Mouse (Mus musculus): ENCODE measurements around the gene Mtfr2. TPM values are rescaled to one million over a fixed set of nuclear protein-coding genes. Genes with fewer than 3 reads are reported as not detected.

Mtfr2 gene
- total RNA-seq, 4 experiments from 2014 or later = 0.14 TPM; not detected in 3

- peak; percentile 58 for DNase-seq (ENCODE audit: low spot score)
These were observed 31.6 kb downstream of the Mtfr2 start for GRCm38 (mm10) chr10:20379071-20379735.

GRCm38 (mm10) chr10:20380798-20381197 lies 33.2 kb downstream of the Mtfr2 start:
- DNase-seq (ENCODE audit: low spot score) = no peak

- DNase-seq (ENCODE audit: low spot score) = no peak
These were observed 33.8 kb downstream of the Mtfr2 start for GRCm38 (mm10) chr10:20381352-20381751.

- DNase-seq (ENCODE audit: low spot score) = no peak
These were observed 35.3 kb downstream of the Mtfr2 start for GRCm38 (mm10) chr10:20382807-20383419.

- DNase-seq (ENCODE audit: low spot score) = no peak
These were observed 43.0 kb downstream of the Mtfr2 start for GRCm38 (mm10) chr10:20390568-20390967.

- DNase-seq (ENCODE audit: low spot score) = no peak
These were observed 47.2 kb downstream of the Mtfr2 start for GRCm38 (mm10) chr10:20394815-20395214.

- no peak for DNase-seq (ENCODE audit: low spot score)
These were observed 48.2 kb downstream of the Mtfr2 start for GRCm38 (mm10) chr10:20395778-20396177.

- no peak for DNase-seq (ENCODE audit: low spot score)
These were observed 50.7 kb downstream of the Mtfr2 start for GRCm38 (mm10) chr10:20398224-20398623.

- DNase-seq (ENCODE audit: low spot score) = no peak
These were observed 51.2 kb downstream of the Mtfr2 start for GRCm38 (mm10) chr10:20398641-20399390.

- DNase-seq (ENCODE audit: low spot score) = no peak
These were observed 52.8 kb downstream of the Mtfr2 start for GRCm38 (mm10) chr10:20400406-20400805.

- DNase-seq (ENCODE audit: low spot score) = no peak
These were observed 55.4 kb downstream of the Mtfr2 start for GRCm38 (mm10) chr10:20402941-20403340.

GRCm38 (mm10) chr10:20405471-20405870 lies 57.9 kb downstream of the Mtfr2 start:
- peak; percentile 42 for DNase-seq (ENCODE audit: low spot score)

GRCm38 (mm10) chr10:20408336-20408735 lies 60.8 kb downstream of the Mtfr2 start:
- peak; percentile 31 for DNase-seq (ENCODE audit: low spot score)

- DNase-seq (ENCODE audit: low spot score) = peak; percentile 51
These were observed 61.6 kb downstream of the Mtfr2 start for GRCm38 (mm10) chr10:20409181-20409580.

Other genes starting within 250 kb of the Mtfr2 start
- 10 to 100 TPM; 13.7 to 20.4 (median 15.3) TPM for gene Map7, start 199.3 kb upstream of the Mtfr2 start, total RNA-seq (2022)
- 10 to 100 TPM; 44.7 to 58.2 (median 51.9) TPM for gene Bclaf1, start 35.3 kb upstream of the Mtfr2 start, total RNA-seq (2022)

Measured in heart, adult 8-10 months (tissue).